Mouse (Mus musculus) spleen, postnatal 10 days (tissue): ENCODE data around the gene Mrpl24.

Experiments
- DNase-seq, 2 experiments: peaks; one replicate each; pipeline ENCODE4 v3.0.0; 2021 to 2022; ENCODE audit warnings: low spot score in 2 of 2

Mrpl24 gene

DNA sequence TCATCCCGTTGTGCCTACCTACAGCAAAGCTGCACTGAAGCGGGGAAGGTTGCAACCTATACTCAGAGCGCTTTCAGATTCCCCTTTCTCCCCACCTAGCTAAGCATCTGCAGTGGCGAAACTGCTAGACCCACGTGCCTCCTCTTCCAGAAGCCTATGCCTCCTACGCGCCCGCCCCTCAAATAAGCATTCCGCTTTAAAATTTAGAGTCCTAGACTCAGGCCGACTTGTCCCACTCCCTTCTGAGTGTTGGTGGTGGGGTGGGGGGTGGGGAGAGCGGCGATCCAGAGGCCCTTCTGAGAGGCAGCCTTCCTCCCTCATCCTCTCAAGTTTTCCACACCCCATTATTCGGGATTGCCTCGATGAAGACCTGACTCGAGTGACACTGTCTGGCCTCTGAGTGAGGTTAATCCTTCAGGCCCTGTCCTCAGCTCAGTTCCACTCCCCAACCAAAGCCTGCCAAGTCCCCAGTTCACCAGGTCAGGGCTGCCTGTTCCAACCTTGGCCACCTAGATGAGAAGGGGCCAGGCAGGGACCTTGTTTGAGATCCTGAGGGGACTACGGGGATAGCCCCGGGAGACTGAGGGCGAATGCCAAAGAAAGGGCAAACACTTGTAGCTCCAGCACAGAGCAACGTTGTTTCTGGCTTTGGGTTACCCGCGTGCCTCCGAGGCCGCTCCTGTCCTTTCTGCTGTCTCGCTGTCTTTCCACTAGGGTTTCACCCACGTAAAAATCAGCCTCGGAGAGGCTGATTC lies 27.9 kb downstream of the Mrpl24 start:
- DNase-seq: no peak

DNA sequence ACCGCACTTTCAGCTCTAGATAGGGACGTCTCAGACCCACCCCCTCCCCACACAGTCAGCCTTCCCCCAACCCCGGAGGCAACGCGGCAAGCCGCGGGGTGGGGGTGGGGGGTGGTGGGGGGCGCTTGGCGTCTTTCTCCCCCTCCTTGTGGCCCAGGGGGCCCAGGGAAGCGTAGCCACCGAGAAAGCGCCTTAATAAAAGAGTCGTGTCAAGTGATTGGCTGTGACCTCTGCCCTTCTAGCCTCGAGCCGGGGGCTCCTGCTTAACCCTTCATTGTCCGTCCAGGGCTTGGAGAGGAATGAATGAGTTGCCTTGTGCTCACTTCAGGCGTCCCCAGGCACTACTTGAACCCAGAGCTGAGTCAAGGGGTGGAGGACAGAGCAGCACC lies 28.5 kb downstream of the Mrpl24 start:
- no peak for DNase-seq

DNA sequence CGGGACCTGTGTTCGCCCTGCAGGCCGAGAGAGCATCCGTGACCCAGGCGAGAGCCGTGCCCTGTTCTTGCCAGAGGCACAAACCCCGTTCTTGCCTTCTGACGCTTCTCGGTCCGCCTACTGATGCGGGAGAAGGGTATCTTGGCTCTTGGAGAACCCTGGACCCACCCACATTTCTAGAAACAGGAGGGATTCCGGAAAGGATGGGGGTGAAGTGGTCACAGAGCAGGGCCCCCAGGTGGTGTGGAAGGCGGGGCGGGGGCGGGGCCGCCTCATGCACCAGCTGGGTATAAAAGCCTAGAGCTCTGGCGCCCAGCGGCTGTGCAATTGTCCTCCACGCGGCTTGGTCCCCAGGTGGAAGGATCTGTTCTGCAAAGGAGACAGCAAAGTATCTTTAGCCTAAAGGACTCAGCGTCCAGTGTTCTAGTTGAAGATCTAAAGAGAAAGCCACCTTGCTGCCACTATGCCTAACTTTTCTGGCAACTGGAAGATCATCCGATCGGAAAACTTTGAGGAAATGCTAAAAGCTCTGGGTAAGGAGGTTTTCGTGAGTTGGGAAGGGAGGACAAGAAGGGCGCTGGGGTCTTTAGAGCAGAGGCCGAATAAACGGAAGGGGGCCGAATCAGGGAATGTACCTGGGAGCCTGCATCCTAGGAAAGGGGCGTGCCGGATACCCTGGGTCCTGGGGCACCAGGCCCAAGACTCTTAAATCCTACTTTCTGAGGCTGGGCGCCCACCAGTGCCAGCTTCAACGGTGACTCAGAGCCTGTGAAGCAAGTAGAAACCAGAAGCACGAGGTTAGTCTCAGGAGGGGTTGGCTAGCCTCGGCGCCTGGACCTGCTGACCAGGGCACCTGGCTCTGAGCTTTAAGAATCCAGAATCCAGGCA lies 29.3 kb downstream of the Mrpl24 start, which contains the start of gene Crabp2:
Crabp2 (plus strand) TSS at position 289 of the 888 bp plus-strand sequence.
- DNase-seq: no peak

DNA sequence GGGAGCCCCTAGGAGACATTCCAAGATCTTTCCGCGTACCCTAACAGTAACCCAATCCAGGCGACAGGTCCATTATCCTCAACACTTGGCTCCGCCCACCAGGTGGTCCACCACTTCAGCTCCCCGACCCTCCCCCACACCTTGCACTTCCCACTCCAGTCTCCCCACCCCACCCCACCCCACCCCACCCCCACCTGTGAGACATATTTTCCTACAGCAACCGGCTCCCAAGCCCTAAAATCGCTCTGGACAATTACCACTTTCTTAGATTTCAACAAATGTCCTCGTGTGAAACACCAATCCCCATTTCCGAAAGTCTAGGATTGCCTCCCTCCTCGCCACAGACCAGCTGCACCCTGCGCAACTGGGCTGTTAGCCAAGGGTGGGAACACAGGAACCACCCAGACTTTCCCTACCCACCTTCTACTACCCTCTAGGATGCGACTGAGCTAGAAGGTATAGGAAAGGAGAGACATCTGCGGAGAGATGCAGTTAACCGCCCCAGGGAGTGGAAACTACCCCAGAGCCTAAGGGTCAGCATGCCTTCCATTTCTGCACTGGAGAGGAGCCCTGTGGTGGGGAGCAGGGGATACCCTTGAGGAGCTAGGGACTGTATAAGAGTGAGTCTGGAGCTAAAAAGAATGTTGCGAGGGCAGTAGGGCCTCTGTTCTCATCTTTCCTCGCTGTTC lies 30.1 kb downstream of the Mrpl24 start:
- DNase-seq: no peak

DNA sequence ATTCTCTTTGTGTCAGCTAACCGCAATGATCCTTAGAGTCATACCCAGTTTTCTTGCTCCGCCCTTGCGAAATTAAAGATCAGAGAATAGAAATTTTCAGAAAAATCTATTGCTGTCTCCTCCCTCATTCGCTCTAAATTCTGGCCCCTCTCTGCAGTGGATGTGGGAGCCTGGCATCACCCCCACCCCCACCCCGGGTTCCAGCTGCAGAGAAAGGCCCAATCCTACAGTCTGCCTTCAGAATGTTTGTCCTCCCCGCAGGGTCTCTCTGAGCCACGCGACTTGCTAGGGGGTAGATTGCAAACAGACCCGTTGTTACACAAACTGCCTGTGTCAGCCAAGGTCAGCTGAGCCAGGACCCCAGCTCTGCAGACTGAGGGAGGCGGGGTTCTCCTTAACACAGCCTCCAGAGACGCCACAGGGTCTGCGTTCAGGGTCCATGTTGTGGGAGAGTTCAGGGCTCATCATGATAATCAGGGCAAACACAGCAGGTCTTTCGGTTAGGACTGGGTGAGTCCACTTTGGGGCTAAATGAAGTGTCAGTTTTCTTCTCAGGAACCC lies 30.7 kb downstream of the Mrpl24 start:
- DNase-seq: no peak

DNA sequence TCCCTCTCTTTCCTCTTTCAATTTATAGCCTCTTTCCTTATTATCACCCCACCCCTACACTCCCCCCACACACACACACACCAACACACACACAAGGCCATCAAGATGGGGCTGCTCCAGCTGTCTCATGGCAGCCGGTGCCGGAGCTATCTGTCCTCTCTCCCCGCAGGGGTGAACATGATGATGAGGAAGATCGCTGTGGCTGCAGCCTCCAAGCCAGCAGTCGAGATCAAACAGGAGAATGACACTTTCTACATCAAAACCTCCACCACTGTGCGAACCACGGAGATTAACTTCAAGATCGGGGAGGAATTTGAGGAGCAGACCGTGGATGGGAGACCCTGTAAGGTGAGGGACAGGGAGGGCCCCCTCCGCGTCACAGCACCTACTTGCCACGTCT lies 32.6 kb downstream of the Mrpl24 start:
- DNase-seq: no peak

DNA sequence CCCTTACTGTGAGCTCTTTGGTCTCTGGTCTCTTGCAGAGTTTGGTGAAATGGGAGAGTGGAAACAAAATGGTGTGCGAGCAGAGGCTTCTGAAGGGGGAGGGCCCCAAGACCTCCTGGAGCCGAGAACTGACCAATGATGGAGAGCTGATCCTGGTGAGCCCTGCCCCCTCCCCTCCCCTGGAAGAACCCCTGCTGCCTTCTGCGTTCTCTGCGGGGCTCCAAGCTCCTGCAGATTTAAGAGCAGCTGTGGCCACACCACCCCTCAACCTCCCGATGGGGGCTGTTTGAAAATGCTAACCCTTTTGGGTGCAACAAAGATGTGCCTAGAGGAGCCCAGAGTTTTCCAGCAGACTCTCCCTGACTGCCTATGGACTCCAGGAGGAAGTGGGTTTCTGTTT lies 33.1 kb downstream of the Mrpl24 start:
- no peak for DNase-seq

DNA sequence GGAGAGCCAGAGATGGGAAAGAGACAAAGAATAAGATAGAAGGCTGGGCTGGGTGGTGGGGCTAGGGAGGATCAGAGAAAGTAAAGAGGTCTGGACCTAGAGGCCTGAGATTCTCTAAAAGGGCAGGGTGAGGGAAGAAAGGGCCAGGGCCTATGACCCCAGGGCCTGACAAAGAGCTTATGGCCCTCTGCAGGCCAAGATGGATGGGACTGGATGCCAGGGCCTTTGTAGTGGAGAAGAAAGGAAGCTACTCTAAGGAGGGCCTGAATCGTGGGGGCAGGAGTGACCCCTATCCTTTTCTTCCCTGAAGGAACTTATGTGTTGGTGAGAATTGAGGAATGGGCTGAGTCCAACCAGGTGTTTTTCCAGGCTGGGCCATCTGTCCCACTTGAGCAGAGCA lies 38.8 kb downstream of the Mrpl24 start:
- DNase-seq: no peak

DNA sequence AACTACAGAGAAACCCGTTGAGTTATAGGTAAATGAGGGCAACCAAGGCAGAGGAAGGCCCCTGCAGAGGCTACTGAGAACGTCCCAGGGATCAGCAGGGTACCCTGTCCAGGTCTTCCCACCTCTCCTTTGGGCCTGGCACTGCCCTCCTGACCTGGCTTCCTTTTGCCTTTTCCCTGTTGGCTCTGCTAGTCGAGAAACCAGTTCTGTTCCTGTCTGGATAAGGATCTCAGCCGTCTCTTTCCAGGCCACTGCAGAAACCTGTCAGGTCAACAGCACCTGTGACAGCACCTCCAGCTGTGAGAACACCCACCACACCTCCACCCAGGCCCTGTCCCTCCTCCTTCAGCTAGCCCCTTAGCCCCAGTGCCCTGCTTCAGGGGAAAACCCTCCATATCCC lies 39.2 kb downstream of the Mrpl24 start:
- DNase-seq: no peak

DNA sequence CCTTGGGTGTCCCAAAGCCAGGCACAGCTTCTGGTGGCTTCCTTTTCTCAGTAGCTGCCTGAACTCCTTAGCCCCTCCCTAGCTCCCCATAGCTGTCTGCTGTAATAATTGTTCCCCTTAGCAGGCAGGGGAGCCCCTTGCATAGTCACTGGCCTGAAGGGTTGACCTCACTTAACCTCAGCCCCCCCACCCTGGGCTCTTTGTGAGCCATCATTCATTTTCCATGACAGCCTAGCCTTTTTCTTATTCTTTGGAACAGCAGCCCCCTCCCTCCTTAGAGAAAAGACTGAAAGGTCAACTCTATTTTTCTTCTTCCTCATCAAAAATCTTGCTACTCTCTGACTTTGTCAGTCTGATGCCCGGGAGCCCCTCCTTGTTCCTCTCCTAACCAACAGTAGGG lies 39.7 kb downstream of the Mrpl24 start:
- no peak for DNase-seq

DNA sequence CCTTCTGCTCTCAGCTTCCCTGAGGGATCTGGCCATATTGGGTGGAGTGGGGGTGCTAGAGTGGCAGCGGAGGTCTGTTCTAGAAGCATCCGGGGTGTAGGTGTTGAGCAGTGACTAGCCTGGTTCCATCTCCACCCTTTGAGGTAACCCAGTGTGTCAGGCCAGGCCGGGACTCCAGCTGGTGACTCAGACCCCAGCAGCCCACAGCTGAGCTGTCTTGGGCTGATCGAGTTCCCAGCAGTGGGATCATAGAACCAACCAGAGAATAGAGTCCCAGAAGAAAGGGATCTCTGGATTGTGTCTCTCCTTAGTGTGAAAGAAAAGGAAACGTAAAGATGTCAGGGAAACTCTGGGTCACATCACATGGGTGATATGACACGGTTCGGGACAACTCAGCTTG lies 40.1 kb downstream of the Mrpl24 start:
- DNase-seq: no peak

DNA sequence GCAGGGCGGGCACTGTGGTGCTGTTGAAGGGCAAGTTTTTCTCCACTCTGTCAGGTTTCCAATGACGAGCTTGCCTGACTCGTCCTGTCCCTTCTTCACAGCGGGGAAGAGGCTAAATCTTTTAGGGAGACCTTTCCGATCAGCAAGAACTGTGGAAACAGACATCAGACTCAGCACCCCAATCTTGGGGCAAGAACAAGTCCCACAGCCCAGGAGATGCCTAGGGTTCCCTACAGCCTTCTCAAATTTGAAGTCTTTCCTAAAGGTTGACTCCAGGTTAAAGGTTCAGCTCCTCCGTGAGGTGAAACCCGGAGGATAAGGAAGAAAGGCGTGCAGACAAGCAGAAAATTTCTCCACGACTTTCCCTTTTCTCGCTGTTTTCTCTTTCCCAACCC lies 40.9 kb downstream of the Mrpl24 start:
- DNase-seq: no peak

DNA sequence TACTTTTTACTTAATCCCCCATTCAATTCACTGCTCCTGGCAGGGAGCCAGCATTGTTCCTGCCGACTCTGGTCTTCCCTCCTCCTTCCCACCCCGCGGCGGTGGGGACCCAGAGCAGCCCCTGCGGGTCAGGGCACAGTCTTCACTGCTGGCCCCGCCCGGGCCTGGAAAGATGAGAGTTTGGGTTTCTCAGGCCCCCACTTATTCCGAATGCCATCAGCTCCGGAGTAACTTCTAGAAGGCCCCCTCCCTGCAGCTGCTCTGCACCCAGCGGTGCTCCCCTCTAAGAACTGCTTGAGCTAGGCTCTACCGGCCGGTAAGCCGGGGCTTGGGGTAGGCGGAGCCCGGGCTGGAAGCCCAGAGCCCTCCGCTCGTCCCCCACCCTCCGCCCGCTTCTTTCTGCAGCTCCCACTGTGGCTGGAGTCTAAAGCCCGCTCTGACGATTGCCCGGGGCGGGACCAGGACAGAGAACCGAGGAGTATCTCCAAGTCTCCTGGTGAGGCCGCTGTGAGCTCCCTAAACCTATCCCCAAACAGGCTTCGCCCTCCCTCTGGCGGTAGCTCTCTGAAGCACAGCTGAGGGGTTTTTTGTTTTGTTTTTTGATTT lies 41.4 kb downstream of the Mrpl24 start:
- DNase-seq: peak; percentile 38 to 76

DNA sequence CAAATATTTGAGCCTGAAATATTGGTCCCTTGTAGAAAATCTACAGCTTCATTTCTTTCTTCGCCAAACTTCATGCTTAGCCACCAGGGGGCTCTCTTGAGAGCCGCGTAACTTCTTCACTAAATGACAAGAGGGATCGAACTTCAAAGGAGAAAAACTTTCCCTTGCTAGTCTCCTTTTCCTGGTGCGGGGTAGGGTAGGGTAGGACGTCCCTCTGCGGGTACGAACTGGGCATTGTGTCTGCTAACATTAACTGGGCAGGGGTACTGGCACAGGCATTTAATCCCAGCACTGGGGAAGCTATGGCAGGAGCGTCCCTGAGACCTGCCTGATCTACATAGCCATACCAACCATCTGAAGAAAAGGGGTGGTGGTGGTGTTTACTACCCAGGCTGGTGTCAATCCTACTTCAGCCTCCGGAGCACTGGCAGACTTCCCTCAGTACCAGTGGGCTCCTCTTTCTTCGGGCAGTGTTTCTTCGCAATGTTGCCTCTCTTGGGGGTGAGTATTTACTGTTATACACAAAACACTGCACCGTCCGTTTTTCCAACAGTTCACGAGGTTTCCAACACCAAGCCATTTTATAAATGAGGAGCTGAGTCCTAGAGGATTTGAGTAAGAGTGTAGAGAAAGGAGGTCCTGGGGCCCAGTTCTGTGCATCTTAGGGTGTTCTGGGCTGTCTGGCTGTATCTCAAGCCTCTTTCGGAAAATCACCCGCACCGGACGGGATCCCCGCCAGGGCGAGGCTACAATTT lies 51.1 kb downstream of the Mrpl24 start:
- DNase-seq: peak in 1 of 2 experiments; percentile 58

DNA sequence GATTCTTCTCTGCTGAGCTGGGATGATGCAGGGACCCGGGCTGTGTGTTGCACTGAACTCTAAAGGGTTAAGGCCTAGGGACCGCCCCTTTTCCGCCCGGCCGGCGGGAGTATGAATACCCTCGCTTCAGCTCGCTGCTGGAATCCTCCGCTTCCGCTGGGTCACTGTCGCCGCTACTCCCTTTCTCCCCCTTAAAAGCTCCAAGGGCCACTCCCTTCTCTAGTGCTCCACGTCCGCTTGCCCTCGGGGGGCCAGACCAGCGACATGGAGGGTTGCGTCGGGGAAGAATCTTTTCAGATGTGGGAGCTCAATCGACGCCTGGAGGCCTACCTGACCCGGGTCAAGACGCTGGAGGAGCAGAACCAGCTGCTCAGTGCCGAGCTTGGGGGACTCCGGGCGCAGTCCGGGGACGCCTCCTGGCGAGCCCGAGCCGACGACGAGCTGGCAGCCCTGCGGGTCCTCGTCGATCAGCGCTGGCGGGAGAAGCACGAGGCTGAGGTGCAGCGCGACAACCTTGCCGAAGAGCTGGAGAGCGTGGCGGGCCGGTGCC lies 51.7 kb downstream of the Mrpl24 start, which contains the start of gene Nes:
Nes (plus strand) TSS at position 140 of the 550 bp plus-strand sequence.
- no peak for DNase-seq

DNA sequence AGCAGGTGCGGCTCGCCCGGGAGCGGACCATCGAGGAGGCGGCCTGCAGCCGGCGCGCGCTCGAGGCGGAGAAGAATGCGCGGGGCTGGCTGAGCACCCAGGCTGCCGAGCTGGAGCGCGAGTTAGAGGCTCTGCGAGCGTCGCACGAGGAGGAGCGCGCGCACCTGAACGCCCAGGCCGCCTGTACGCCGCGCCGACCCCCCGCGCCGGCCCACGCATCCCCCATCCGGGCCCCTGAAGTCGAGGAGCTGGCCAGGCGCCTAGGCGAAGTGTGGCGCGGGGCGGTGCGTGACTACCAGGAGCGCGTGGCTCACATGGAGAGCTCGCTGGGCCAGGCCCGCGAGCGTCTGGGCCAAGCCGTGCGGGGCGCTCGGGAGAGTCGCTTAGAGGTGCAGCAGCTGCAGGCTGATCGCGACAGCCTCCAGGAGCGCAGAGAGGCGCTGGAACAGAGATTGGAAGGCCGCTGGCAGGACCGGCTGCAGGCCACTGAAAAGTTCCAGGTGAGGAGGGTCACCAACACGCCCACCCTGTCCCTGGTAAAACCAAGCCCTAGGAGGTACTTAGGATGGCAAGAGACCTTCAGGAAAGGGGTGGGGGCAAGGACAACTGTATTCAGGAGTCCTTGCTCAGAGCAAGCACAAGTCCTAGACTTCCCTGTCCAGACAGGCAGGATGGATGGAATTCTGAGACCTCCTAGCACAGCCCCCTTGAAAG lies 52.3 kb downstream of the Mrpl24 start:
- DNase-seq: no peak

DNA sequence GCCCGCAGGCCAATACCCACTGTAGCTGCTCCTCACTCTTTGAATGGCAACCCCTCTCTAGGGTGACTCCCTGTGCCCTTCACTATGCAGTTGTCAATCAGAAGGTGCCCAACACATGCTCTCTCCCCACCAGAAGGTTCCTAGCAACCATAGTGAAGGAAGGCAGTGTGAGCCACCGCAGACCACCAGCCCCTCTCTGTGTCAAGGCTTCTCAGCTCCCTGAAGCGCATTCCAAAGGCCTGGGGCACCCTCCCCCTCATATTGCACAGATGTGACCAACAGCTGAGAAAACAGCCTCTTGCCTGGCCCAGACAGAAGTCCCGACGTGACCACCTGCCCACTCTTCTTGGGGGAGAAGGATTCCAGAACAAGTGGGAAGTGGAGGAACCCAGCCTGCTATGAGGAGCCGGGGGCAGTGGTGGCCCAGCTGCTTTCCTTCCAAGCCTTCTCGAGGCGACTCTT lies 52.9 kb downstream of the Mrpl24 start:
- DNase-seq: no peak

DNA sequence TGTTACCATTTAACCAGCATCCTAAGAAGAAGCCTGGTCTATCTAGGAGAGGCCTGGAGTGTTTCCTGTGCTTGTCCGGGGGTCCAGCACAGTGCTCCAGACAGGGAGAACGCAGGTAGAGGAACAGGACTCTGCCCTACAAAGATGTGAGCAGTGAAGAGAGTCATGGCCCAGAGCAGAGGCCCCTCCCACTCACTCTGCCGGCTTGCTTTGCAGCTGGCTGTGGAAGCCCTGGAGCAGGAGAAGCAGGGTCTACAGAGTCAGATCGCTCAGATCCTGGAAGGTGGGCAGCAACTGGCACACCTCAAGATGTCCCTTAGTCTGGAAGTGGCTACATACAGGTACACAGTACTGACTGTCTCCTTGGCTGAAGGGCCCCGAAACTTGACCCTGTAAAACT lies 53.5 kb downstream of the Mrpl24 start:
- DNase-seq: no peak
